Mouse (Mus musculus) retina, embryonic 14.5 days (tissue): ENCODE data around the gene Krt4.

Experiments used
- DNase-seq: peaks from one replicate; pipeline ENCODE4 v3.0.0-alpha.2; 2015; ENCODE audit warnings: low spot score

Gene Krt4

DNA sequence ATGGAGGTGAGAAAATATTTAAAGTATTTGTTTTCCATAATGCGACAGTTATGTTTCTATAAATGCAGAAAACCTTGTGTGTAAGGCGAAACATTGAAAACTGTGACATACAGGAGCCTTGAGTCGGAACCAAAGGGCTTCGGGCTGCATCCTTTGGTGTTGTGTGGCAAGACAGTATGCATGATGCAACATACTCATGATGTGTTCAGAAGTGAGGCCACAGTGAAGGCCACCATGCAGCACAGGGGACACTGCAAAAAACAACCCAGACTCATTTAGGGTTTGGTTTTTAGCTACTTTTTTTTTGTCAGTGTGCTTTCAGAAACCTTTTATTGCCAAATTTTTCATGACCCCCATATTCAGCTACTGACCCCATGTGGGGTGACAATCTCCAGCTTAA lies 29.3 kb downstream of the Krt4 start:
- DNase-seq = no peak

DNA sequence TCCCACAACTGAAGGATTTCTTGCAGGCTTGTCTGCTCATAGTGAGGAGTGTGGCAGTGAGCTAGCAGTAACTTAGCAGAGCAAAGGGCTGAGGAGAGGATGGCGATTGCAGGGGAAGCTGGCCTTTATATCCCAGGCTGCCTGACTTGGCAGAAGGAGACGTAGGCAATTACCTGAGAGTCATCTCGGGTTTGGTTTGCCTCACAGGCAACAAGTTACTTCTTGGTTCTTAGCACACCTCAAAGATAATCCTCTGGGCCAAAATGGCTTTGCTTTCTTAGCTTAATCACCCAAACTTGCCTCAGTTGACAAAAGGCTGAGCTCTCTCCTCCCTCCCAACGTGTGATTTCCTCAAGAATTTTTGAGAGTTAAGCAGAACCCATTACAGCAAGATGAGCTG lies 31.7 kb downstream of the Krt4 start, which contains the start of gene Krt76:
Gene Krt76, minus strand, starts transcription at position 101 of the 400 bp plus-strand sequence.
- no peak for DNase-seq

GRCm38 (mm10) chr15:101879776-101880175 lies 44.8 kb downstream of the Krt4 start:
- DNase-seq = peak; percentile 68

DNA sequence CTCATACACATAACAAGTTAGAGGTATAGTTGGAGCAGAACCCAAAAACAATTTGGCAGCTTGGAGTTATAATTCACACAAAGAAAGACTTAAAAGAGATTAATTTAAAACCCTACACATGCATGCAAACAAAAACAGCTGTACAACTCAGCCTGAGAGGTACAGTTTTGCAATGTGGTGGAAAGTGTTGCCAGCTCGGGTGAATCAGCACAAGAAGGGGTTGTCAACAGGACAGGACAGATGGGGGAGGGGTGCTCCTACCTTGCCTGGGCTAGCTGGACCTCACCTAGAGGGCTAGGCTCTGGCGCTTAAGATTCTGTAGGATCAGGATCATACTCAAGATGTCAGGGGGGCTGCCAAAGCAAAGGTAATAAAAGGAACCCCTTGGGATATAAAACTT lies 46.5 kb downstream of the Krt4 start:
- no peak for DNase-seq

DNA sequence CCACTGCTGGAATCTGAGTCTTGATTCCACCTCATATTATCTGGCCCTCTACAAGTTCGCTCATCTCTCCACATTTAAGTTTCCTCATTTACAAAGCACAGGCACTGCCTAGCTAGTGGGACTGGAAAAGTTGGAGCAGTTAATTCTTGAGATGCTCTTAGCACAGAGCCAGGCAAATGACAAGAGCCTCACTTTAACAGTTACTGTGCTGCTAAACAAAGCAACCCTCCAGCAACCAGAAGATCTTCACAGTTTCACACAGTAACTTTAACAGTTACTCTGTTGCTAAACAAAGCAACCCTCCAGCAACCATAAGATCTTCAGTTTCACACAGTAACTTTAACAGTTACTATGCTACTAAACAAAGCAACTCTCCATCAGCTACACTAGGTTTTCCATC lies 50.2 kb downstream of the Krt4 start:
- DNase-seq = no peak

- DNase-seq = no peak
Measured at GRCm38 (mm10) chr15:101873231-101873630, 51.3 kb downstream of the Krt4 start.

GRCm38 (mm10) chr15:101869431-101869830 lies 55.1 kb downstream of the Krt4 start, which contains the start of gene Krt77:
Gene Krt77, minus strand, starts transcription at chr15:101869705.
- DNase-seq = peak; percentile 21
